Mouse (Mus musculus) lung, embryonic 15.5 days (tissue): ENCODE data around the gene 1810024B03Rik. TPM values are rescaled to one million over a fixed set of nuclear protein-coding genes. Genes with fewer than 3 reads are reported as not detected.

Experiments
- ATAC-seq: fragments of 200-750 bp; cut with Nextera tagmentation; 2 replicates; pipeline ENCODE4 v1.8.0; 2017; ENCODE audit warnings: moderate number of reproducible peaks, borderline replicate concordance; ENCODE audit not compliant: low FRiP score, low TSS enrichment; ENCODE audit errors: extremely low read depth
- H3K27ac ChIP-seq: fragments of 300-500 bp; sonication (generic); 2 replicates; pipeline ENCODE4 v1.5.1; 2015; ENCODE audit warnings: moderate library complexity, mild to moderate bottlenecking, inconsistent platforms
- H3K27me3 ChIP-seq: fragments of 300-500 bp; sonication (generic); 2 replicates; pipeline ENCODE4 v1.6.1; 2015; ENCODE audit warnings: inconsistent platforms
- H3K36me3 ChIP-seq: fragments of 300-500 bp; sonication (generic); 2 replicates; pipeline ENCODE4 v1.6.1; 2015; ENCODE audit warnings: inconsistent platforms
- H3K4me1 ChIP-seq: fragments of 300-500 bp; sonication (generic); 2 replicates; pipeline ENCODE4 v1.6.1; 2015; ENCODE audit warnings: inconsistent platforms
- H3K4me2 ChIP-seq: fragments of 300-500 bp; sonication (generic); 2 replicates; pipeline ENCODE4 v1.6.1; 2015; ENCODE audit warnings: inconsistent platforms, mild to moderate bottlenecking, moderate library complexity
- H3K4me3 ChIP-seq: fragments of 300-500 bp; sonication (generic); 2 replicates; pipeline ENCODE4 v1.5.1; 2015; ENCODE audit warnings: mild to moderate bottlenecking, inconsistent platforms
- H3K9ac ChIP-seq: fragments of 300-500 bp; sonication (generic); 2 replicates; pipeline ENCODE4 v1.6.1; 2015; ENCODE audit warnings: inconsistent platforms
- H3K9me3 ChIP-seq: fragments of 300-500 bp; sonication (generic); 2 replicates; pipeline ENCODE4 v1.6.1; 2016; ENCODE audit warnings: inconsistent platforms
- WGBS: fragments of 180-500 bp; shearing (Covaris S2); methylation state at CpG from one replicate; pipeline ENCODE4 v1.1.7; 2015; 5-methylcytosine and 5-hydroxymethylcytosine counted together
- polyA plus RNA-seq: library from polyadenylated mRNA; unstranded; fragments of >200 nt; fragmentation: Nextera tagmentation; extraction: Ambion mirVana; gene quantifications from 2 replicates; pipeline ENCODE4 v1.2.1, GENCODE M21; 2015

1810024B03Rik gene
- 1.7 and 1.9 TPM in 2 replicates for polyA plus RNA-seq

DNA sequence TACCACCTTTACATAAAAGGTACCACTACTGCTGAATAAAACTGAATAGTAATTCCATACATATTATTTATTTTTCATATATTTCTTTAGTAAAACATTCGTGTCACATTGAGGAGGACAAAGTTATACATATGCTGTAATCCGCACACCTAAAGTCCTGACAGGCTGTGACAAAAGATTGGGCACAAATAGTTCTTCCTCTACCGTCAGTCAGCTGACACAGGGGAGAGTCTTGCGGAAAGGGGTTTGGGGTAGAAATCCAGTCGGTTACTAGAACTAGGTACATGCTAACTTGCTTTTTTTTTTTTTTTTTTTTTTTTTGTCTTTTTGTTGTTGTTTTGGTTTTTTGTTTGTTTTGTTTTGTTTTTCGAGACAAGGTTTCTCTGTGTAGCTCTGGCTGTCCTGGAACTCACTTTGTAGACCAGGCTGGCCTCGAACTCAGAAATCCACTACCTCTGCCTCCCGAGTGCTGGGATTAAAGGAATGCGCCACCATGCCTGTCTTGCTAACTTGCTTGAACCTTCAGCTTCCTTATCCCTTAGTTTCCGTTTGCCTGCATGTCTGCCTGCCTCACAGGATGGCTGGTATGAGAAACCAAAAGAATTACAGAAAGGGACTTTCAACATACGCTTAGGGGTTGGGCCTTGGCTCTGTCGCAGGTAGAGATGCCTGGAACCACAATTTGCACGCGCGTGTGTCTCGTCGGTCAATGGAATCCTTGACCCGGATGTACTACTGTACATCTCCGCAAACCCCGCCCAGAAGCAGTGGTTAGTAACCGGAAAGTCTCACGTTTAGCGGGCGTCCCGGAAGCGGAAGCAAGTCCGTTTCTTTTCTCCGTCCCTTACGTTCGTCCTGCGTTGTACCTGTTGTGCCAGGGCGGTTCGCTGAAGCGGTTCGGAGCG, at the start of gene 1810024B03Rik, which contains the start of gene Snrnp200:
1810024B03Rik (minus strand) TSS at position 734 of the 905 bp plus-strand sequence.
Snrnp200 (plus strand) TSS at position 840 of the 905 bp plus-strand sequence.
- Histone ChIP-seq H3K27me3 (no peaks in the 10 kb centered on the region), H3K4me1 (peaks cover 11% of the 10 kb centered on the region), H3K4me2 (peak within 1 kb of the TSS; percentile 80), H3K9me3 (no peaks in the 10 kb centered on the region), H3K36me3 (peaks cover 29% of the 10 kb centered on the region), H3K4me3 (peak within 1 kb of the TSS; percentile 60), H3K27ac (peak within 1 kb of the TSS; percentile 75), H3K9ac (peak within 1 kb of the TSS; percentile 58)
- 9% methylated on average over 36 of the region's 36 CpGs for WGBS
- peak; percentile 98 for ATAC-seq

DNA sequence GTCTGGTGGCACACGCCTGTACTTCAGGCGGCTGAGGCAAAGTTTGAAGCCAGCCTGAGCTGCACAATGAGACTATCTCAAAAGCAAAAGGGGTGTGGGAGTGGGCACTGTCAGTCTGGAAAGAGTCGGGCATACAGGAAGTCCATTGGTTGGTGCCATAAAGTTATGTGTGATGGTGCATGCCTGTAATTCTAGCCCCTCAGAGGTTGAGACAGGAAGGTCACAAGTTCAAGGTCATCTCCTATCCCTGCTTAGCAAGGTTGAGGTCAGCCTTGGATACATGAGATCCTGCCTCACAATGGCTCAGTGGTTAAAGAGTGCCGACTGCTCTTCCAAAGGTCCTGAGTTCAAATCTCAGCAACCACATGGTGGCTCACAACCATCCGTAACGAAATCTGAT, 47.2 kb upstream of the 1810024B03Rik start:
- 84% methylated on average over 6 of the region's 6 CpGs for WGBS
- Histone ChIP-seq H3K9ac (no peak overlapping the region), H3K27ac (no peak overlapping the region), H3K4me1 (no peaks in the 10 kb centered on the region), H3K36me3 (peaks cover 29% of the 10 kb centered on the region), H3K4me3 (no peak overlapping the region), H3K27me3 (no peaks in the 10 kb centered on the region), H3K9me3 (no peaks in the 10 kb centered on the region), H3K4me2 (no peak overlapping the region)
- ATAC-seq: no peak

DNA sequence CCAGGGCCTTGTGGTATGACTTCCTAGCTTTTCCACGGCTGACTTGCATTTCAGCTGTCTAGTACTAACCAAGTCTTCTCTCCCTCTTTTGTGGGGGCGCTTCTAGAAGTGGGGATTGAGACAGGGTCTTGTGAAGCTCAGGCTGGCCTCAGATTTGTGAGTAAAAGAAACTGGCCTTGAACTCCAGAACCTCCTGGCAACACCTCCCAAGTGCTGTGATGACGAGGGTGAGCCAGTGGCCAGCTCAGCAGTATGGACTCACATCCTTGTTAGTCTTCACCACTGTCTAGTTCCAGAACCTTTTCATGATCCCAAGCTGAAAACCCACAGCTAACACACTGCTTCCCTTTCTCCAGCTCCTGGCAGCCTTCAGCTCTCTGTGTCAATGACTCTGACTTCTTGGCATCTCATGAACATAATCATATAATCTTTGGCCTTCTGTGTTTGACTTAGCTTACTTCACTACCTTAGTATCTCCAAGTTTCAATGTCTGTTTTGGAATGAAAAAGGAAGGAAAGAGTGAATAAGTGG, 46.6 kb upstream of the 1810024B03Rik start:
- no peaks in the 10 kb centered on the region for H3K9me3 ChIP-seq
- H3K9ac ChIP-seq: no peak overlapping the region
- H3K4me1 ChIP-seq: peaks cover 2% of the 10 kb centered on the region; the same call in 1 of the 2 replicates
- H3K4me2 ChIP-seq: no peak overlapping the region
- ATAC-seq: no peak
- 79% methylated on average over 3 of the region's 3 CpGs for WGBS
- H3K4me3 ChIP-seq: no peak overlapping the region
- H3K36me3 ChIP-seq: peaks cover 29% of the 10 kb centered on the region
- no peaks in the 10 kb centered on the region for H3K27me3 ChIP-seq
- H3K27ac ChIP-seq: no peak overlapping the region

DNA sequence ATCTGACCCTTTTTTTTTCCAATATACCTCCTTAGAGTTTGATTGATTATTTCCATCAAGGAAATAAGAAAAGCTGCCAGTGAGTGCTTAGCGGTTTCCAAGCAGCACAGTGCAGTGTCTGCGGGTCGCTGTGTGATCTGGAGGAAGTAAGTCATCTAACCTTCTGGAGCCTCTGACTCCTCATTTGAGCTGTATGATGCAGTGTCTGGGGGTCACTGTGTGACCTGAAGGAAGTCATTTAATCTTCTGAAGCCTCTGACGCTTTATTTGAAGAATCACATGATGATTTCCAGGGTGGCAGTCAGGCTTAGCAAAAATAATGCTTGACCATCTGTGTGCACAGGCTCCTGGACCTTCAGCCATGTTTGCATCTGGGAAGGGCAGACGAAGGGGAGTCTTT, 44.7 kb upstream of the 1810024B03Rik start:
- no peak overlapping the region for H3K4me3 ChIP-seq
- H3K36me3 ChIP-seq: peaks cover 16% of the 10 kb centered on the region
- H3K4me1 ChIP-seq: peaks cover 14% of the 10 kb centered on the region
- 56% methylated on average over 5 of the region's 5 CpGs for WGBS
- no peak overlapping the region for H3K9ac ChIP-seq
- no peak for ATAC-seq
- H3K4me2 ChIP-seq: no peak overlapping the region
- no peak overlapping the region for H3K27ac ChIP-seq
- H3K9me3 ChIP-seq: no peaks in the 10 kb centered on the region
- H3K27me3 ChIP-seq: no peaks in the 10 kb centered on the region

DNA sequence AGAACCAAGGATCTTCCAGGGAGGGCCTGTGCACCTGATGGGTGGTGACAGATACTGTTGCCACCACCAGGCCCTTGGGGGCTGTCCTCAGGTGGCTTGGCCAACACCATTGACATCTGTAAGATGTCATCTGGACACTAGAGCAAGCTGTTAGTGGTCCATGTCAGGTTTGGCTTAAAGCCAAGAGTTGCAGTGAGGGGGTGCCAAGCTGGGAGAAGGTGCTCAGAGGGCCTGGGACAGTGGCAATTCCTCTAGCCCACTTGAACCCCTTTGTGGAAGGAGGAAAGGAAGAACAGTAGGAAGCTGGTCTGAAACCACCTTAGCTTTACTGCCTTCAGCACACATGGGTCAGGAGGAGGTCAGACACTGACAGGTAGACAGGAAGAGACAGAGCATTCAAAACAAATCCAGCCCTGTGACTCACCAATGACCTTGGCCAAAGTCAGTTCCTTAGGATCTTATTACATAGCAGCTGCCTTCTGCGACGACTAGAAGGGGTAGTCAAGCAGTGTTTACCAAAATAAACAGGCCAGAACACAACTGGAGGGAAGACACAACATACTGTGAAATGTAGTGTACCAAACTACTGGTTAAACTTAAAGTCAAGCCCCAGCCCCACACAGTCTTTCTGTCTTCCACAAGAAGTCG, 43.9 kb upstream of the 1810024B03Rik start:
- Histone ChIP-seq H3K36me3 (peaks cover 9% of the 10 kb centered on the region), H3K4me2 (no peak overlapping the region), H3K9me3 (no peaks in the 10 kb centered on the region), H3K9ac (no peak overlapping the region), H3K27me3 (no peaks in the 10 kb centered on the region), H3K4me3 (no peak overlapping the region), H3K27ac (no peak overlapping the region), H3K4me1 (peaks cover 16% of the 10 kb centered on the region)
- ATAC-seq: no peak
- whole genome bisulfite sequencing: 64% methylated on average over 3 of the region's 3 CpGs

DNA sequence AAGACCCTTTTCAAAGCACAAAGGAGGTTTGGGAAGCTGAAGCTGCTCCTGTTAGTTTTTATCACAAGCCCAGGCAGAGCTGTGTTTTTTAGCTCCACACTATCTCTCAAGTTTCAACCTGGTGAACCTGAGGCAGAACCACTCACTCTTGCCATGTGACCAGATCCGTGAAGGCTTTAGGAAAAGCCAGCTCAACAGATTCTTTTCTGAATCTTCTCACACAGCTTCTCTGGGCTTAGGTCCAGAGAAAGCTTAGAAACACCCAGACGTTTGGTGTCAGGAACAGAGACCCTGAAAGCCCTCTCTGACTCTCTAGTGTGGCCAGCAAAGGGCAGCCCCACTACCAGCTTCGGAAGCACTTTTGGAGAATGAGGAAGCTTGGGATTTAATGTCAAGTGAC, 43.4 kb upstream of the 1810024B03Rik start:
- H3K4me3 ChIP-seq: no peak overlapping the region
- H3K27ac ChIP-seq: no peak overlapping the region
- no peak overlapping the region for H3K4me2 ChIP-seq
- peaks cover 21% of the 10 kb centered on the region for H3K4me1 ChIP-seq
- H3K36me3 ChIP-seq: peaks cover 4% of the 10 kb centered on the region
- no peak overlapping the region for H3K9ac ChIP-seq
- H3K9me3 ChIP-seq: no peaks in the 10 kb centered on the region
- no peaks in the 10 kb centered on the region for H3K27me3 ChIP-seq
- ATAC-seq: no peak
- 69% methylated on average over 3 of the region's 3 CpGs for WGBS

DNA sequence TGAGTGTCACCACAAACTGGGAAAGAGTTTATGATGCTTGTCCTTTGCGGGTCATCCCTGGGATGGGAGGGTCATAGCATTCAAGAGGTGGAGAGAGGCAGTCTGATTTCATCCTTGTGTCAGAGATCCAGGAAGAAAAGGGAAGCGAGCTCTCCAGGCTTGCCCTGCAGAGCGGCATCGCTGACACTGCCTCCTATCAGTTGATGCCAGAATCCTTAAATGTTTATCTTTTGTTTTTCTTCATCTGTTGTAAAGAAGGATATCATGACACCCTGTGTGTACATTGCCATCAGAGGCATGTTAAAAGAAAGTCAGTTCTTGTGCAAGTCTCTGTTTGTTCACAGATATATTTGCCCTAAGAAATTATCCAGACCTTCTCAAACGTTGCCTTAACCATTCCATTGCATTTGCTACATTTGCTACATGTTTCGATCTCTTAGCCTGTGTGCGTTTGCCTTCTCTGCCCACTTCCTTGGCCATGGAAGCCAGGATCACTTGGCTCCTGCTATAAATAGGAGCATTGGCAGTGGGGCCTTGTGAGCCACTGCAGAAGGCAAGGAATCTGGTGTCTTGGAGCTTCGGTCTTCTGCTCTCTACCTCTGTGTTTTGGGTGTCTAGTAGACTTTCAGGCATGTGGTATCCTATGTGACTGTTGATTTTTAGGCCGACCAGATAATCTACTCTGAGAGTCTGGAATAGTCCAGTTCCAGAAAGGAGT, 42.4 kb upstream of the 1810024B03Rik start:
- Histone ChIP-seq H3K4me3 (no peak overlapping the region), H3K4me2 (no peak overlapping the region), H3K27ac (no peak overlapping the region), H3K36me3 (peaks cover 10% of the 10 kb centered on the region), H3K9ac (no peak overlapping the region), H3K9me3 (no peaks in the 10 kb centered on the region), H3K4me1 (peaks cover 24% of the 10 kb centered on the region), H3K27me3 (no peaks in the 10 kb centered on the region)
- no peak for ATAC-seq
- 92% methylated on average over 9 of the region's 9 CpGs for WGBS

DNA sequence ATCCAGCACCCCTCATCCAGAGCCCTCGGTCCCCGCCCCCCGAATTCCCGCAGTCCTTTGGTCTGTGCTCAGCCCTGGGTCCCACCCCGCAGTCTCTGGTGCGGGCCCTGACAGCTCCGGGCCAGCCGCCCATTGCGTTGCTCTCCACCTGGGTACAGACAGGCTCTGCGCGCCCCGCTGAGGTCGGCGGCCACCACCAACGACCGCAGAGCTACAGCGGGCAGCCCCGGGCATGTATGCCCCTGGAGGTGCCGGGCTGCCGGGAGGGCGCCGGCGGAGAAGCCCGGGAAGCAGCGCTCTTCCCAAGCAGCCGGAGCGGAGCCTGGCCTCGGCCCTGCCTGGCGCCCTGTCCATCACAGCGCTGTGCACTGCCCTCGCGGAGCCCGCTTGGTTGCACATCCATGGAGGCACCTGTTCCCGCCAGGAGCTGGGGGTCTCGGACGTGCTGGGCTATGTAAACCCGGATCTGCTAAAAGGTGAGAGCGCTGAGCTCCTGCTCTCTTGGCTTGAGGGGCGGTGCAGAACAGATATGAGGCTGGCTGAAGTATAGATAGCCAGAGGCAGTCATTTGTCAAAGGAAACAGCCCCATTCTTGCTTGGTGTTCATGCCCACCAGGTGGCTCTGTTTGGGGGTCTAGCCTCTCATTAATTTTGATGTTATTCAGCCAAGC, 40.4 kb upstream of the 1810024B03Rik start:
- peak; percentile 53 for ATAC-seq
- peak overlapping the region; percentile 75 for H3K4me3 ChIP-seq
- WGBS: under 1% methylated on average over 39 of the region's 39 CpGs
- H3K27ac ChIP-seq: peak overlapping the region; percentile 47
- H3K27me3 ChIP-seq: no peaks in the 10 kb centered on the region
- H3K9me3 ChIP-seq: no peaks in the 10 kb centered on the region
- H3K36me3 ChIP-seq: peaks cover 29% of the 10 kb centered on the region
- H3K4me1 ChIP-seq: peaks cover 24% of the 10 kb centered on the region
- H3K4me2 ChIP-seq: peak overlapping the region; percentile 97
- H3K9ac ChIP-seq: peak overlapping the region; percentile 88

DNA sequence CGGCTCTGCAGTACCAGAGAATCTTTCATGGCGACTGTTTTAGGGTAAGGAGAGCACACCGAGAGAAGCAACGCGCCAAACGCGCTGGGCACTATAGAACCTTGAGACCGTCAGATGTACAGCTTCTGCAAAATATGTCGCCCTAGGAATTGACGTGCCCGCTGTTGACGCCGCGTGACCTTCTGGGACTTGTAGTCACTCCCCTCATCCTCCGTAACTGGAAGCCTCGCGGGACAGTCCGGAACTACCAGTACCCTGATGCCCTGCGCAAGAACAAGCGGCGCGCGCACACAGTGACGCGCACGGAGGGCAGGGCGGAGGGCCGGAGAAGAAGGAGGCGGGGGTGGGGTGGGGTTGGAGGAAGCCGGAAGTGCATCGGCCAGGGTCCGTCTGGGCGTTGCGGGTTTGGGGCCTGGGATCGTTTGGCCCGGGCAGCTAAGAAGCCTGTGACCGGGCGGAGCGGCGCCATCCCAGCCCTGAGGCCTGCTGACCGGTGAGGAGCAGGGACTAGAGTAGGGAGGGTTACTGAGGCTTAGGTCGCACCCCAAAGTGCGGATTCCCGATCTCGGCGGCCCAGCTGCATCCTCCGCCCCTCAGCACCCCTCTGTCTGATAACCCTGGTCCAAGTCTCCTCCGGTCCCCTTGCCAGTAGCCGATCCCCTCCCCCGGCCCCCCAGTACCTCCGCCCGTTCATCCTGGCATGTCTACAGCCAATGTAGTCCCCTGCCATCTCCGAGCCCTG, 39.7 kb upstream of the 1810024B03Rik start, which contains the start of the genes Ciao1 and Tmem127:
Ciao1 (minus strand) TSS at position 225 of the 742 bp plus-strand sequence.
Tmem127 (plus strand) TSS at position 317 of the 742 bp plus-strand sequence.
- ATAC-seq: peak; percentile 99
- Histone ChIP-seq H3K27me3 (no peaks in the 10 kb centered on the region), H3K36me3 (peaks cover 35% of the 10 kb centered on the region), H3K4me2 (peak within 1 kb of the TSS; percentile 97), H3K9me3 (no peaks in the 10 kb centered on the region), H3K4me1 (peaks cover 24% of the 10 kb centered on the region), H3K4me3 (peak within 1 kb of the TSS; percentile 75), H3K9ac (peak within 1 kb of the TSS; percentile 88), H3K27ac (peak within 1 kb of the TSS; percentile 47)
- WGBS: under 1% methylated on average over 52 of the region's 53 CpGs

DNA sequence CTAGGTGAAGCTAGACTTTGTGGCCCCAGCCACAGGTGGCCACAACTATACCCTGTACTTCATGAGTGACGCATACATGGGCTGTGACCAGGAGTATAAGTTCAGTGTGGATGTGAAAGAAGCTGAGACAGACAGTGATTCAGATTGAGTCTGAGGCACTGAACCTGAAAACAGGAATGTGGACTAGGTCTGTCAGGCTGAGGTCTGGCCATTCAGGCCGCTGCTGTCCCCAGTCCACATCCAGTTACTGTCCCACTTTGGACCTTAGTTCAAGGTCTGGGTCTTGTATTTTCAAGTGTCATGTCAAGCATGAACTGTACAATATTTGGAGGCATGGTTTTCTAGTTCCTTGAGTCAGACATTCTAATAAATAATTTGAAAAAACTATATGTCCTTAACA, 32.0 kb upstream of the 1810024B03Rik start:
- no peak overlapping the region for H3K9ac ChIP-seq
- peaks cover 88% of the 10 kb centered on the region for H3K36me3 ChIP-seq
- H3K4me2 ChIP-seq: no peak overlapping the region
- WGBS: 96% methylated on average over 2 of the region's 2 CpGs
- H3K4me3 ChIP-seq: no peak overlapping the region
- no peaks in the 10 kb centered on the region for H3K27me3 ChIP-seq
- H3K4me1 ChIP-seq: no peaks in the 10 kb centered on the region
- ATAC-seq: no peak
- no peaks in the 10 kb centered on the region for H3K9me3 ChIP-seq
- no peak overlapping the region for H3K27ac ChIP-seq
